Mouse (Mus musculus) yolk sac, embryonic 10.5 days (tissue): ENCODE data around the gene Rpl32.

ENCODE experiments used
- DNase-seq: peaks from one replicate; pipeline ENCODE4 v3.0.0-alpha.2; 2017; ENCODE audit warnings: low spot score

The Rpl32 gene

DNA sequence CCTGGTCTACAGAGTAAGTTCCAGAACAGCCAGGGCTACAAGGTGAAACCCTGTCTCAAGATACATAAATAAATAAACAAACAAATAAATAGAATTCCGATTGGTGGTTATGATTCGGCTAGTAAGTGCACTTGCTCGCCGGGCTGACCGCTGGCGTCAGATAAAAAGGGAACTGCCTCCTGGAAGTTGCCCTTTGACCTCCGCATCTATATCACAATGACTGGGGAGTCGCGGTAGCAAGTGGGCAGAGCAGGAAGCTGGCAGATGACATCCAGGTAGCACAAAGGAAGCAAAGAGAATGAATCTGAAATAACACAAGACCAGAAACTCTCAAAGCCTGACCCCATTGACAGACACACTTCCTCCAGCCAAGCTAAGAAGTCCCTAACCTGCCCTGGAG lies 41.2 kb downstream of the Rpl32 start:
- peak; percentile 56 for DNase-seq

DNA sequence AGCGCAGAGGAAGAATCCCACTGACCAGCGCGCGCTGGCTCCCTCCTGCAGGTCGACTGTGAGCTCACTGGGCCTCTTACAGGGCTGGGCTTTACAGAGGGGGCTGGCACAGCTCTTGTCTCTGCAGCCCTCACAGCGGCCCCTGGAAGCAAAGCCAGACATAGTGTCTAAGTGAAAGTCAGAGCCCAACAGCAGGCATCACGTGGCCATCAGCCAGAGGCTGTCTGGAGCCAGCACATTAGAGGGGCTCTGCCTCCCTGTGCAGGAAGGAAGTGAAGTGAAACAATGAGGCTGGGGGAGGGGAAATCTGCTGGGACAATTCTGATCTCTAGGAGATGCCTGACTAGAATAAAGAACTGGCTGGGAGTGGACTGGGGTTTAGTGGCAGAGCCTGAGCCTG lies 44.4 kb downstream of the Rpl32 start:
- peak; percentile 80 for DNase-seq

DNA sequence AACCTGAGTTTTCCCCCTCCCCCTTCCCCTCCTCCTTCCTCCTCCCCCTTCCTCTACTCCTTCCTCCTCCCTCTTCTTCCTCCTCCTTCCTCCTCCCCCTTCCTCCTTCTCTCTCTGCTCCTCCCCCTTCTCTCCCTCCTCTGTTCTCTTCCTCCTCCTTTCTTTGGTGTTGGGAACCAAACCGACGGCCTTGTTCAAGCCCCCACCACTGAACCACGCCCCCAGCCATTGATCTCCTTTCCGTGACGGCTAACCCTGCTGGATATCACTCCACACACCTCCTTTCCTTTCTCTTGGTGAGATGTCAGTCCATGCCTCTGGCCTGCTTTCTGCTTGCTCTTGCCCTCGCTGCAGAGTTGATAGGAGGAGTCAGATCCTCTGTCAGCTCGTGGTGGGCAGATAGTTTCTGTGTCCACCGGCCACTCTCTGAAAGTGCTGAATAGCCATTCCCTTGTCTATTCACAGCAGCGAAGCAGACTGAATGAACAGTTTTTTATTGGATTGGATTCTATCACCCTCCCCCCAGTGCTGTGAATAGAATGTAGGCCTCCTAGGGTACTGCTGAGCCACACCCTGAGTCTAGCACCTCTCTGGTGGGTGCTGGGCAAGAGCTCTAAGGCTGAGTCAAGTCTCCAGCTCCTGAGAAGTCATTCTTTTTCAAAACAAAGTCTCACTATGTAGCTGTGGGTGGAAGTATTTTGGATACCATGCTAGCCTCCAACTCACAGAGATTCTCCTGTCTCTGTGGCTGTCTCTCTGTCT lies 46.4 kb downstream of the Rpl32 start, which contains the start of gene Tmem40:
Gene Tmem40 (minus strand): TSS at position 416 of the 762 bp plus-strand sequence.
- peak; percentile 70 for DNase-seq

DNA sequence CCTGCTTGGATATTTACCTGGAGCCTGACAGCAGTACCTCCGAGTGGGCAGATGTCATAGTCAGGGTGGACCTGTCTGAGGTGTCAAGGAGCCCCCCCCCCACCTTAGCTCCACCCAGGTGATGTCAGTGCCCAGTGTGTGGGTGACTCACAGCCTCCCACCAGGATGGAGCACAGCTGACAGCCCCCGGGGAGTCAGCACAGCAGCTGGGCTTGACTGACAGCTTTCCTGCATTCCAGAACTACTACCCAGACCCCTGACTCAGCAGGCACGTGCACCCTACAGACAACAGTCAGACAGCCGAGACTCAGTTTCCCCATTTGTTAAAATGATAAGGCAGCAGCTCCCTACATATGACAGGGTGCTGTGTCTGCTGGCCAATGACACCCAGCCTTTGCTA lies 47.6 kb downstream of the Rpl32 start:
- no peak for DNase-seq

DNA sequence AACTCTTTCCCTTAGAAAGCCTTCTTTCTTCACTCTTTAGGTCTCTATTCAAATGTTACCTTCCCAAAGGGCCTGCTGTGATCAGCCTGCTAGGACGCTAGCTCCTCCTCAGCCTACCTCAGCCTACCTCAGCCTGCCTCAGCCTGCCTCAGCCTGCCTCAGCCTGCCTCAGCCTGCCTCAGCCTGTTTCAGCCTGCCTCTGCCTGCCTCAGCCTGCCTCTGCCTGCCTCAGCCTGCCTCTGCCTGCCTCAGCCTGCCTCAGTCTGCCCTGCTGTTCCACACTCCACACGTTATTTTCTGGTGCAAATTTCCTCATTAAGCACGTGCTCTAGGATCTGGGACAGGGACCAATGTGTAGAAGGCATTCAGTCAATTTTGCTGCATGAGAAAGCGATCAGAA lies 48.4 kb downstream of the Rpl32 start:
- no peak for DNase-seq

DNA sequence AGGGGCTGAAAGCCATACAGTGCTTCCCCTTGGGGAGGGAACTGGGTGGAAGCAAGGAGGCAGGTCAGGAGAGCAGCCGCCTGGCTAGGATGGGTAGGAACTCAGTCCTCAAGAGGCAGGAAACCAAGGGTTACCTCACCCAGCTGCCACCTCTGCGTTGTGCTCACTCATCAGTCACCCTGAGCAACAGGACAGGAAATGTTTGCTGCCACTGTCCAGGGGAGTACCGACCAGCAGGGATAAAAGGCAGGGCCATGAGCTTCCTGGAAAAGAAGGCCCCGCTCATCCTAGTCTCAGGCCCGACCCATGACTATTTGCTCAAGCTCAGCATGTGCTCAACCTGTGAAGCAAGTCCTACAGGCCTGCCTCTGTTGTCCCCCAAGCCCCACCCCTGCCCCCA lies 49.1 kb downstream of the Rpl32 start:
- no peak for DNase-seq

DNA sequence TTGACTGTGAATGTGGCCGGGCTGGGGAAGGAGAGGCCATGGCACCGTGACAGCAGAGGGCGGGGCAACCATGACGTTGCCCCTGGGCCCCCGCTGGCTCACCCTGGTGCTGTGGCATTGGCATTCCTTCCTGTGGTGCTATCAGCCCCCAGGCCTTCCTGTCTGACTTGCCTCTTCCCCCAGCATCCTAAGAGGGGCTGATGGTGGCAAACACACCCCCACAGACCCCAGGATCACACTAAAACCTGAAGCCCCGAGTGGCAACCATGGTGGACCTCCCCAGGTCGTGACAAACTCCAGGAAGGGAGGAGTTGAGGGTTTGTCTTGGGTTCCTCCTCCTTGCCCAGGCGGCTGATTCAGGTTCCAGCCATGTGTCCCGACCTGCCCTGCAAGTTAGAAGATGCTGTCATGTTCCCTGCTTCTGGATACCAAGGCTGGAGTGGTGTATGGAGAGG lies 49.5 kb downstream of the Rpl32 start:
- no peak for DNase-seq

DNA sequence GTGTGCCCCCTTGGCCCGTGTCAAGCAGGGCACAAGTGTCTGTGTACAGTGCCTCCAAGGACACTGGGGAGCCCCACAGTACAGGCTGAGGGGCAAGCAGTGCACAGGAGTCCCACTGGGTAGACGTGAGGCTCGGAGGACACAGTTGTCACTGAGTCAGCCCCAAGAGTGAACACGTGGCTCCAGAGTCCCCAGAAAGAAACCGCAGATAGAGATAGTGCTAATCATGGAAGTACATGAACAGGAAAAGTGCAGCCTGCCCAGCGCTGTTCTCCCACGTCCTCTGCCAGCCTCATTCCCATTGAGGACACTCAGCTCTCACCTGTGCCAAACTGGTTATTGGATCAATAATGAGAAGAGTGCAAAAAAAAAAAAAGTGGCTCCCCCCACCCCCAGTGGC lies 53.0 kb downstream of the Rpl32 start:
- no peak for DNase-seq
